28 mouse cellular contexts compared by ENCODE assay signal in the genomic region with DNA sequence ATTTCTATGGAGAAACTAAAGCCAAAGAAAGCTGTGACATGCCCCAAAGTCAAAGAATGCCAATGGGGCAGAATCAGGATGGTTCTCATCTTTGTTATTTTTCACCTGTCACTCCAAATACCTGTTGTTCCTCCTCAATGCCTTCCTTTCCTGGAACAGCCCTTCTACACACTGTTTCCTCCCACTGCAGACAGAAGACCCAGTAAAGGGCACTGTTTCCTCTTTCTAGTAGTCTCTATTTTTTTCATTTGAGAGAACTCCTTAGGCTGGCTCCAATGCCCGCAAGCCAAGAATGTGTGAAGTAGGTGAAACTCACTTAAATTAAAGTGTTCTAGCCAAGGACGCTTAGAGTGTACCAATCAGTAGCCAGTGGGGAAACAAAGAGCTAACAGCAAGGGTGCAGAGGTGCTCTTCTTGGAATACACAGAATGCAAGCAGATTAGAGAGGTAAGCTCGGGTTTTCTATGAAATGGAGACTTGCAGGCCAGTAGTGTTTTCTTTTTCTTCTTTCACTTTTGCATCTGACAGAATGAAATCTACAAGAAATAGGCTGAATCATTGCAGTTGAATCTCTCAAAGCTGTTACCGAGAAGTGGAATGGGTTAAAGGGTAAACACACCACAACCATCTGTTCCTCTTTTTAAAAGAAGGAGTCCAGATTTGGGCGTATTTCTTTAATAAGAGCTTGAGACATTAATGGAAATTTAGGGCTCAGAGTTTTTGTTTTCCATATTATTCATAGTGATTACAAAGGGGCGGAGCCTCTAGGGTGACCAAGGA. TPM values are rescaled to one million over a fixed set of nuclear protein-coding genes. Genes with fewer than 3 reads are reported as not detected.
DNase-seq lines count a peak whose midpoint lies in the region; ATAC-seq and TF ChIP-seq lines count a peak whose summit lies in the region.
"Had no signal": no experiment of that assay in that cellular context is flagged by ENCODE, and none has a peak within 500 bp of the region (broad histone marks: within the 10 kb centered on the region; RNA-seq: fewer than 3 reads in every experiment).

No protein-coding gene starts in this region.

- H3K36me3 ChIP-seq in MEL (ENCODE audit: control insufficient read depth in 1 of 2, insufficient read depth in 2 of 2, low read length in 2 of 2): peaks cover 0 to 2% of the 10 kb centered on the region in 2 experiments; a peak in 2 of 4 replicates
- H3K36me3 ChIP-seq in forebrain, embryonic 10.5 days (replicated peaks): no peaks in the 10 kb centered on the region
- H3K36me3 ChIP-seq: embryonic facial prominence, embryonic 10.5 days; embryonic facial prominence, embryonic 15.5 days; hindbrain, embryonic 13.5 days; liver, embryonic 12.5 days; midbrain, embryonic 15.5 days had no signal

- H3K27me3 ChIP-seq in MEL (ENCODE audit: control insufficient read depth in 1 of 2, insufficient read depth in 2 of 2, low read length in 2 of 2): no peaks in the 10 kb centered on the region; a peak in 1 of 4 replicates
- no peaks in the 10 kb centered on the region for H3K27me3 ChIP-seq in forebrain, embryonic 10.5 days (ENCODE audit: poor library complexity, severe bottlenecking)
- H3K27me3 ChIP-seq: embryonic facial prominence, embryonic 15.5 days; forebrain, embryonic 13.5 days; hindbrain, embryonic 13.5 days; liver, embryonic 12.5 days; midbrain, embryonic 15.5 days had no signal

- no peak overlapping the region for H3K27ac ChIP-seq in MEL (ENCODE audit: control insufficient read depth, low read depth, low read length)
- H3K27ac ChIP-seq in forebrain, embryonic 10.5 days: no peak overlapping the region
- H3K27ac ChIP-seq: embryonic facial prominence, embryonic 10.5 days; embryonic facial prominence, embryonic 15.5 days; forebrain, embryonic 13.5 days; hindbrain, embryonic 13.5 days; liver, embryonic 12.5 days; midbrain, embryonic 15.5 days; stomach, postnatal 0 days had no signal

- no peak overlapping the region for H3K4me3 ChIP-seq in MEL (ENCODE audit: control insufficient read depth in 1 of 2, insufficient read depth in 1 of 2, low read depth in 2 of 2, low read length in 2 of 2)
- H3K4me3 ChIP-seq in forebrain, embryonic 10.5 days: no peak overlapping the region
- H3K4me3 ChIP-seq: embryonic facial prominence, embryonic 10.5 days; embryonic facial prominence, embryonic 15.5 days; forebrain, embryonic 13.5 days; hindbrain, embryonic 13.5 days; liver, embryonic 12.5 days; midbrain, embryonic 15.5 days had no signal

- ATAC-seq in granulocyte monocyte progenitor cell, adult 5-6 weeks (replicated peaks; ENCODE audit: poor library complexity, severe bottlenecking): peak; percentile 77
- peak; percentile 77 for ATAC-seq in megakaryocyte, adult 5-6 weeks (ENCODE audit: poor library complexity, severe bottlenecking)
- ATAC-seq: forebrain, embryonic 13.5 days; liver, embryonic 12.5 days; liver, postnatal 0 days; lung, postnatal 0 days; midbrain, embryonic 15.5 days had no signal

- no peak for TF ChIP-seq RAD21 in MEL (IDR thresholded peaks at IDR 0.05; ENCODE audit: low read depth, low read length)

- no peak overlapping the region for H3K9ac ChIP-seq in MEL (ENCODE audit: control insufficient read depth, low read depth, low read length, poor library complexity, severe bottlenecking)
- H3K9ac ChIP-seq: embryonic facial prominence, embryonic 15.5 days; forebrain, embryonic 13.5 days; hindbrain, embryonic 13.5 days; liver, embryonic 12.5 days; liver, postnatal 0 days; midbrain, embryonic 15.5 days had no signal

- H3K9me3 ChIP-seq in MEL (replicated peaks; ENCODE audit: insufficient read depth, low read length): no peaks in the 10 kb centered on the region
- no peaks in the 10 kb centered on the region for H3K9me3 ChIP-seq in forebrain, embryonic 10.5 days
- H3K9me3 ChIP-seq: embryonic facial prominence, embryonic 15.5 days; forebrain, embryonic 13.5 days; hindbrain, embryonic 13.5 days; liver, embryonic 12.5 days; midbrain, embryonic 15.5 days had no signal

- DNase-seq in lung, postnatal 25 days (ENCODE audit: low spot score): peak; percentile 7
- no peak for DNase-seq in lung, postnatal 4 days
- DNase-seq in MEL (ENCODE audit: low read depth, low spot score): peak; percentile 26
- DNase-seq in cerebellum, postnatal 10 days: no peak
- DNase-seq in forebrain, embryonic 10.5 days (ENCODE audit: extremely low spot score, low spot score): no peak
- DNase-seq in adrenal gland, postnatal 36 days: no peak
- DNase-seq: adrenal gland, postnatal 10 days; cerebellum, adult 11-12 months; cerebellum, postnatal 14 days; gastrocnemius, postnatal 14 days; heart, adult 18-20 months; heart, postnatal 36 days; kidney, adult 18-20 months; liver, postnatal 0 days; right cerebral cortex, adult 18-20 months; right cerebral cortex, postnatal 4 days; thymus, adult 18-20 months; thymus, postnatal 25 days had no signal

- H3K4me1 ChIP-seq in MEL (ENCODE audit: control insufficient read depth in 1 of 2, insufficient read depth in 2 of 2, low read length in 2 of 2): no peaks in the 10 kb centered on the region; a peak in 1 of 4 replicates
- peaks cover 17% of the 10 kb centered on the region; the same call in 1 of the 2 replicates for H3K4me1 ChIP-seq in forebrain, embryonic 10.5 days
- H3K4me1 ChIP-seq: embryonic facial prominence, embryonic 10.5 days; embryonic facial prominence, embryonic 15.5 days; hindbrain, embryonic 13.5 days; liver, embryonic 12.5 days had no signal

- no peaks in the 10 kb centered on the region for H3K79me2 ChIP-seq in MEL (ENCODE audit: control insufficient read depth, insufficient read depth, low read length, poor library complexity)

- no peak for TF ChIP-seq POLR2A in MEL (IDR thresholded peaks at IDR 0.05; ENCODE audit: control insufficient read depth in 1 of 2, insufficient read depth in 1 of 2, low read depth in 1 of 2, low read length in 2 of 2, poor library complexity in 1 of 2)

- TF ChIP-seq EP300 in MEL (IDR thresholded peaks at IDR 0.05; ENCODE audit: low read depth in 1 of 2, low read length in 2 of 2): no peak

- WGBS in forebrain, embryonic 10.5 days: 79% methylated on average over 6 of the region's 6 CpGs

- no peak for TF ChIP-seq CTCF in MEL (IDR thresholded peaks at IDR 0.05 in 2 of 3, conservative IDR thresholded peaks at IDR 0.05 in 1 of 3; ENCODE audit: control insufficient read depth in 1 of 3, insufficient read depth in 1 of 3, low read depth in 2 of 3, low read length in 3 of 3, poor library complexity in 1 of 3, severe bottlenecking in 1 of 3)

TF ChIP-seq in MEL, 35 proteins besides CTCF, POLR2A, EP300 and RAD21:
- TF ChIP-seq TBP (IDR thresholded peaks at IDR 0.05; ENCODE audit: low read depth, low read length): no peak
- peak; percentile 65 for TF ChIP-seq RCOR1 (IDR thresholded peaks at IDR 0.05; ENCODE audit: low read depth, low read length)

RNA-seq across cellular contexts. Expression of gene H2afz, which starts 43.4 kb away (rescaled TPM):
- 1,732 and 2,078 TPM in 2 replicates for total RNA-seq in MEL (2012; rRNA removed)
- polyA plus RNA-seq in MEL (2012; ENCODE audit: insufficient read depth in 1 of 2, insufficient read length in 2 of 2, low read depth in 1 of 2, low replicate concordance in 2 of 2, missing spikeins in 1 of 2): 1,000 to 10,000 TPM; 1,006 to 3,472 TPM
- total RNA-seq in granulocyte monocyte progenitor cell, adult 5-6 weeks (2014; fragmentation: Nextera tagmentation): 1,151 and 1,351 TPM in 2 replicates
- 1,517 and 1,875 TPM in 2 replicates for total RNA-seq in granulocyte monocyte progenitor cell, adult 5-6 weeks (2017)
- total RNA-seq in megakaryocyte, adult 5-6 weeks (2015): 1,652 and 1,948 TPM in 2 replicates
- 1,300 and 1,333 TPM in 2 replicates for total RNA-seq in megakaryocyte, adult 5-6 weeks (2017)
- 3,633 and 3,684 TPM in 2 replicates for polyA plus RNA-seq in forebrain, embryonic 10.5 days (2016; fragmentation: Nextera tagmentation; extraction: Ambion mirVana)
- 100 to 1,000 TPM; 149 to 188 TPM for total RNA-seq in adrenal gland, postnatal 36 days (2021)

RNA-seq across cellular contexts. Expression of gene Dnajb14, which starts 46.6 kb away (rescaled TPM):
- 4.2 and 4.4 TPM in 2 replicates for total RNA-seq in MEL (2012; rRNA removed)
- polyA plus RNA-seq in MEL (2012; ENCODE audit: insufficient read depth in 1 of 2, insufficient read length in 2 of 2, low read depth in 1 of 2, low replicate concordance in 2 of 2, missing spikeins in 1 of 2): 1 to 10 TPM in 1 of 2 experiments, not detected in 1; 6.1 TPM
- 6.2 and 7.4 TPM in 2 replicates for total RNA-seq in granulocyte monocyte progenitor cell, adult 5-6 weeks (2014; fragmentation: Nextera tagmentation)
- total RNA-seq in granulocyte monocyte progenitor cell, adult 5-6 weeks (2017): 4.8 and 7.1 TPM in 2 replicates
- total RNA-seq in megakaryocyte, adult 5-6 weeks (2015): 32.0 and 33.3 TPM in 2 replicates
- 26.9 and 32.6 TPM in 2 replicates for total RNA-seq in megakaryocyte, adult 5-6 weeks (2017)
- polyA plus RNA-seq in forebrain, embryonic 10.5 days (2016; fragmentation: Nextera tagmentation; extraction: Ambion mirVana): 5.3 and 5.5 TPM in 2 replicates
- 10 to 100 TPM; 20.6 to 21.1 TPM for total RNA-seq in adrenal gland, postnatal 36 days (2021)

Comparison
In these comparisons a context has a peak if more than half of its experiments do, and no peak if none do; other contexts are left out.
1. DNase-seq: peak in lung, postnatal 25 days (single experiment) and MEL (single experiment); none in lung, postnatal 4 days (0 of 2), cerebellum, postnatal 10 days (0 of 2), forebrain, embryonic 10.5 days (single experiment) and adrenal gland, postnatal 36 days (0 of 2).